In genomic region chr13:112189605-112190004, GRCm38 (mm10) we compare ENCODE assay signal across 20 mouse cellular contexts.
DNase-seq lines count a peak whose midpoint lies in the region; ATAC-seq lines count a peak whose summit lies in the region.
"Had no signal": no experiment of that assay in that cellular context is flagged by ENCODE, and none has a peak within 500 bp of the region (broad histone marks: within the 10 kb centered on the region; RNA-seq: fewer than 3 reads in every experiment).

No protein-coding gene starts in this region.

- H3K9ac ChIP-seq in lung, embryonic 16.5 days (ENCODE audit: low read length) = no peak overlapping the region
- no peak overlapping the region for H3K9ac ChIP-seq in kidney, embryonic 16.5 days (replicated peaks; ENCODE audit: low read length)
- no peak overlapping the region for H3K9ac ChIP-seq in neural tube, embryonic 15.5 days (replicated peaks)
- H3K9ac ChIP-seq in midbrain, embryonic 11.5 days (ENCODE audit: low read length) = no peak overlapping the region
- H3K9ac ChIP-seq: liver, embryonic 12.5 days had no signal

- H3K4me2 ChIP-seq in lung, embryonic 16.5 days (ENCODE audit: low read depth, low read length) = no peak overlapping the region
- H3K4me2 ChIP-seq in kidney, embryonic 16.5 days (replicated peaks; ENCODE audit: low read depth, low read length) = peak overlapping the region; percentile 31
- no peak overlapping the region for H3K4me2 ChIP-seq in neural tube, embryonic 15.5 days
- H3K4me2 ChIP-seq in midbrain, embryonic 11.5 days = no peak overlapping the region
- H3K4me2 ChIP-seq: liver, embryonic 12.5 days had no signal

- no peaks in the 10 kb centered on the region for H3K27me3 ChIP-seq in lung, embryonic 16.5 days (ENCODE audit: control insufficient read depth, insufficient read depth, low read depth, low read length)
- no peaks in the 10 kb centered on the region for H3K27me3 ChIP-seq in kidney, embryonic 16.5 days (ENCODE audit: insufficient read depth, low read length)
- H3K27me3 ChIP-seq in neural tube, embryonic 15.5 days (replicated peaks) = no peaks in the 10 kb centered on the region
- no peaks in the 10 kb centered on the region; the same call in 1 of the 2 replicates for H3K27me3 ChIP-seq in midbrain, embryonic 11.5 days (ENCODE audit: control insufficient read depth, insufficient read depth, low read length)
- H3K27me3 ChIP-seq: CH12.LX; liver, embryonic 12.5 days had no signal

- ATAC-seq in lung, embryonic 16.5 days (ENCODE audit: low read depth) = peak; percentile 34
- ATAC-seq in kidney, embryonic 16.5 days (ENCODE audit: low FRiP score, low TSS enrichment) = peak; percentile 72
- no peak for ATAC-seq in neural tube, embryonic 15.5 days (ENCODE audit: low FRiP score)
- ATAC-seq in midbrain, embryonic 11.5 days (ENCODE audit: low FRiP score) = no peak
- ATAC-seq: hindbrain, postnatal 0 days; liver, embryonic 12.5 days had no signal

- H3K4me3 ChIP-seq in lung, embryonic 16.5 days (ENCODE audit: low read length) = no peak overlapping the region
- H3K4me3 ChIP-seq in kidney, embryonic 16.5 days (ENCODE audit: low read length) = no peak overlapping the region
- no peak overlapping the region for H3K4me3 ChIP-seq in neural tube, embryonic 15.5 days (replicated peaks)
- H3K4me3 ChIP-seq in midbrain, embryonic 11.5 days (ENCODE audit: low read depth, low read length) = no peak overlapping the region
- H3K4me3 ChIP-seq: heart, embryonic 10.5 days; layer of hippocampus, adult 2 months; liver, embryonic 12.5 days had no signal

- H3K4me1 ChIP-seq in lung, embryonic 16.5 days (replicated peaks; ENCODE audit: control insufficient read depth, insufficient read depth, low read length) = peaks cover 38% of the 10 kb centered on the region
- H3K4me1 ChIP-seq in kidney, embryonic 16.5 days (ENCODE audit: insufficient read depth, low read length) = peaks cover 67% of the 10 kb centered on the region
- peaks cover 7% of the 10 kb centered on the region for H3K4me1 ChIP-seq in neural tube, embryonic 15.5 days
- no peaks in the 10 kb centered on the region for H3K4me1 ChIP-seq in midbrain, embryonic 11.5 days (ENCODE audit: control insufficient read depth, insufficient read depth, low read length)
- H3K4me1 ChIP-seq: liver, embryonic 12.5 days had no signal

- H3K9me3 ChIP-seq in lung, embryonic 16.5 days (ENCODE audit: control insufficient read depth, low read length) = no peaks in the 10 kb centered on the region
- H3K9me3 ChIP-seq in kidney, embryonic 16.5 days (ENCODE audit: low read length) = no peaks in the 10 kb centered on the region
- H3K9me3 ChIP-seq in neural tube, embryonic 15.5 days (replicated peaks) = no peaks in the 10 kb centered on the region
- no peaks in the 10 kb centered on the region for H3K9me3 ChIP-seq in midbrain, embryonic 11.5 days (ENCODE audit: control insufficient read depth, low read length)
- H3K9me3 ChIP-seq: heart, embryonic 10.5 days; liver, embryonic 12.5 days had no signal

- DNase-seq in adrenal gland, postnatal 10 days = peak; percentile 49
- DNase-seq in adrenal gland, postnatal 25 days = no peak
- DNase-seq in lung, postnatal 4 days = no peak
- no peak for DNase-seq in spleen, postnatal 36 days (ENCODE audit: low spot score in 2 of 2)
- DNase-seq in midbrain, embryonic 11.5 days (ENCODE audit: low spot score, missing footprints) = no peak
- DNase-seq: cerebellum, adult 11 months; cerebellum, postnatal 25 days; gastrocnemius, postnatal 10 days; left cerebral cortex, postnatal 4 days; lung, postnatal 10 days; right cerebral cortex, postnatal 25 days; thymus, postnatal 25 days had no signal

- WGBS in lung, embryonic 16.5 days = 21% methylated on average over 5 of the region's 5 CpGs
- WGBS in kidney, embryonic 16.5 days = 28% methylated on average over 5 of the region's 5 CpGs
- 46% methylated on average over 5 of the region's 5 CpGs for WGBS in neural tube, embryonic 15.5 days
- 69% methylated on average over 5 of the region's 5 CpGs for WGBS in midbrain, embryonic 11.5 days

- H3K36me3 ChIP-seq in lung, embryonic 16.5 days (ENCODE audit: control insufficient read depth, insufficient read depth, low read length) = no peaks in the 10 kb centered on the region
- H3K36me3 ChIP-seq in kidney, embryonic 16.5 days (ENCODE audit: insufficient read depth, low read length) = no peaks in the 10 kb centered on the region
- no peaks in the 10 kb centered on the region for H3K36me3 ChIP-seq in neural tube, embryonic 15.5 days
- H3K36me3 ChIP-seq in midbrain, embryonic 11.5 days (ENCODE audit: control insufficient read depth, insufficient read depth, low read length) = no peaks in the 10 kb centered on the region
- H3K36me3 ChIP-seq: heart, embryonic 10.5 days; liver, embryonic 12.5 days had no signal

- H3K27ac ChIP-seq in lung, embryonic 16.5 days (ENCODE audit: low read length) = peak overlapping the region; percentile 80
- H3K27ac ChIP-seq in kidney, embryonic 16.5 days (ENCODE audit: low read length) = peak overlapping the region; percentile 85
- no peak overlapping the region for H3K27ac ChIP-seq in neural tube, embryonic 15.5 days (replicated peaks)
- H3K27ac ChIP-seq in midbrain, embryonic 11.5 days (ENCODE audit: low read depth, low read length) = no peak overlapping the region
- H3K27ac ChIP-seq: hindbrain, postnatal 0 days; layer of hippocampus, adult 2 months; liver, embryonic 12.5 days had no signal

Comparison
In these comparisons a context has a peak if more than half of its experiments do, and no peak if none do; other contexts are left out.
1. ATAC-seq: peak in lung, embryonic 16.5 days (single experiment) and kidney, embryonic 16.5 days (single experiment); none in neural tube, embryonic 15.5 days (single experiment) and midbrain, embryonic 11.5 days (single experiment).
2. H3K27ac ChIP-seq: peak in lung, embryonic 16.5 days (single experiment) and kidney, embryonic 16.5 days (single experiment); none in neural tube, embryonic 15.5 days (single experiment) and midbrain, embryonic 11.5 days (single experiment).